Mouse (Mus musculus) MEL (cell line): ENCODE measurements around the gene Acer1. TPM values are rescaled to one million over a fixed set of nuclear protein-coding genes. Genes with fewer than 3 reads are reported as not detected.

Experiments used
- DNase-seq: peaks from one replicate; pipeline ENCODE4 v3.0.0; 2011; ENCODE audit warnings: low read depth, low spot score
- H3K27ac ChIP-seq: 2 replicates; pipeline ENCODE4 v1.5.1; 2012; ENCODE audit warnings: low read depth, mild to moderate bottlenecking, control low read depth, low read length, moderate library complexity; ENCODE audit not compliant: control insufficient read depth
- H3K27me3 ChIP-seq, 2 experiments: fragments of 150-350 bp in 1 of 2; sonication (generic) in 1 of 2; 2 replicates each; pipeline ENCODE4 v1.6.1; 2012; ENCODE audit warnings: low read length in 2 of 2, mild to moderate bottlenecking in 2 of 2, improper control_type of control experiment in 1 of 2, moderate library complexity in 1 of 2; ENCODE audit not compliant: insufficient read depth in 2 of 2, control insufficient read depth in 1 of 2
- H3K36me3 ChIP-seq, 2 experiments: 2 replicates each; pipeline ENCODE4 v1.6.1; 2012 to 2014; ENCODE audit warnings: low read length in 2 of 2, improper control_type of control experiment in 1 of 2, inconsistent platforms in 1 of 2, mild to moderate bottlenecking in 1 of 2; ENCODE audit not compliant: insufficient read depth in 2 of 2, control insufficient read depth in 1 of 2
- H3K4me1 ChIP-seq, 2 experiments: fragments of 150-350 bp in 1 of 2; sonication (generic) in 1 of 2; 2 replicates each; pipeline ENCODE4 v1.6.1; 2012; ENCODE audit warnings: low read length in 2 of 2, improper control_type of control experiment in 1 of 2, mild to moderate bottlenecking in 1 of 2; ENCODE audit not compliant: insufficient read depth in 2 of 2, control insufficient read depth in 1 of 2
- H3K4me3 ChIP-seq, 2 experiments: fragments of 150-350 bp in 1 of 2; sonication (generic) in 1 of 2; 2 replicates each; pipeline ENCODE4 v1.5.1; 2012; ENCODE audit warnings: low read depth in 2 of 2, low read length in 2 of 2, mild to moderate bottlenecking in 2 of 2, moderate library complexity in 2 of 2, control low read depth in 1 of 2, improper control_type of control experiment in 1 of 2; ENCODE audit not compliant: control insufficient read depth in 1 of 2, insufficient read depth in 1 of 2
- H3K79me2 ChIP-seq: 2 replicates; pipeline ENCODE4 v1.6.1; 2012; ENCODE audit warnings: mild to moderate bottlenecking, low read length, moderate library complexity; ENCODE audit not compliant: control insufficient read depth, poor library complexity, insufficient read depth
- H3K9ac ChIP-seq: 2 replicates; pipeline ENCODE4 v1.6.1; 2012; ENCODE audit warnings: low read depth, mild to moderate bottlenecking, control low read depth, low read length, moderate library complexity; ENCODE audit not compliant: control insufficient read depth, poor library complexity, severe bottlenecking
- H3K9me3 ChIP-seq: fragments of 150-350 bp; sonication (generic); replicated peaks from 2 replicates; pipeline ENCODE4 v1.6.1; 2012; ENCODE audit warnings: mild to moderate bottlenecking, low read length, improper control_type of control experiment, moderate library complexity; ENCODE audit not compliant: insufficient read depth
- CHD1 ChIP-seq: IDR thresholded peaks from 2 replicates; pipeline ENCODE4 v1.6.1; 2012; ENCODE audit warnings: low read depth, mild to moderate bottlenecking, inconsistent platforms, low read length, improper control_type of control experiment
- CHD2 ChIP-seq: IDR thresholded peaks from 2 replicates; pipeline ENCODE4 v1.6.1; 2011; ENCODE audit warnings: low read length, improper control_type of control experiment
- CTCF ChIP-seq, 3 experiments: IDR thresholded peaks in 2 of 3; conservative IDR thresholded peaks in 1 of 3; 2 replicates each; pipeline ENCODE4 v1.5.1; 2011 to 2012; ENCODE audit warnings: low read length in 3 of 3, low read depth in 2 of 3, mild to moderate bottlenecking in 2 of 3, improper control_type of control experiment in 1 of 3, inconsistent platforms in 1 of 3, mixed read lengths in 1 of 3, moderate library complexity in 1 of 3; ENCODE audit not compliant: control insufficient read depth in 1 of 3, insufficient read depth in 1 of 3, poor library complexity in 1 of 3, severe bottlenecking in 1 of 3
- E2F4 ChIP-seq: IDR thresholded peaks from 2 replicates; pipeline ENCODE4 v1.6.1; 2011; ENCODE audit warnings: low read depth, low read length, improper control_type of control experiment, borderline replicate concordance
- EP300 ChIP-seq, 2 experiments: IDR thresholded peaks; 2 replicates each; pipeline ENCODE4 v1.6.1; 2011; ENCODE audit warnings: improper control_type of control experiment in 2 of 2, low read length in 2 of 2, low read depth in 1 of 2, mild to moderate bottlenecking in 1 of 2
- ETS1 ChIP-seq: IDR thresholded peaks from 2 replicates; pipeline ENCODE4 v1.6.1; 2012; ENCODE audit warnings: low read depth, mild to moderate bottlenecking, inconsistent platforms, low read length, improper control_type of control experiment, moderate library complexity
- GABPA ChIP-seq: IDR thresholded peaks from 2 replicates; pipeline ENCODE4 v1.6.1; 2012; ENCODE audit warnings: low read depth, mild to moderate bottlenecking, inconsistent platforms, low read length, improper control_type of control experiment, moderate library complexity
- GATA1 ChIP-seq: IDR thresholded peaks from 2 replicates; pipeline ENCODE4 v1.6.1; 2011; ENCODE audit warnings: low read depth, low read length, improper control_type of control experiment
- HCFC1 ChIP-seq: IDR thresholded peaks from 2 replicates; pipeline ENCODE4 v1.6.1; 2012; ENCODE audit warnings: low read depth, mild to moderate bottlenecking, inconsistent platforms, low read length, improper control_type of control experiment, moderate library complexity
- MAZ ChIP-seq: IDR thresholded peaks from 2 replicates; pipeline ENCODE4 v1.6.1; 2012; ENCODE audit warnings: low read depth, mild to moderate bottlenecking, inconsistent platforms, low read length, improper control_type of control experiment
- MXI1 ChIP-seq: IDR thresholded peaks from 2 replicates; pipeline ENCODE4 v1.6.1; 2011; ENCODE audit warnings: mild to moderate bottlenecking, low read depth, low read length, improper control_type of control experiment
- MYB ChIP-seq: IDR thresholded peaks from 2 replicates; pipeline ENCODE4 v1.6.1; 2011; ENCODE audit warnings: mild to moderate bottlenecking, low read depth, low read length, improper control_type of control experiment
- MYC ChIP-seq: IDR thresholded peaks from 2 replicates; pipeline ENCODE4 v1.6.1; 2011; ENCODE audit warnings: low read depth, mild to moderate bottlenecking, low read length, improper control_type of control experiment, moderate library complexity
- NELFE ChIP-seq: IDR thresholded peaks from 2 replicates; pipeline ENCODE4 v1.6.1; 2011; ENCODE audit warnings: low read depth, low read length, improper control_type of control experiment
- NRF1 ChIP-seq: IDR thresholded peaks from 2 replicates; pipeline ENCODE4 v1.6.1; 2014; ENCODE audit warnings: low read depth, mild to moderate bottlenecking, inconsistent platforms, low read length, improper control_type of control experiment, moderate library complexity; ENCODE audit not compliant: poor library complexity, insufficient read depth, severe bottlenecking
- POLR2A ChIP-seq, 2 experiments: IDR thresholded peaks; 2 replicates each; pipeline ENCODE4 v1.6.1; 2011 to 2012; ENCODE audit warnings: low read length in 2 of 2, mild to moderate bottlenecking in 2 of 2, control low read depth in 1 of 2, improper control_type of control experiment in 1 of 2, low read depth in 1 of 2, moderate library complexity in 1 of 2; ENCODE audit not compliant: control insufficient read depth in 1 of 2, insufficient read depth in 1 of 2, poor library complexity in 1 of 2
- POLR2AphosphoS2 ChIP-seq: IDR thresholded peaks from 2 replicates; pipeline ENCODE4 v1.6.1; 2011; ENCODE audit warnings: low read length, improper control_type of control experiment
- POLR2AphosphoS5 ChIP-seq: IDR thresholded peaks from 2 replicates; pipeline ENCODE4 v1.6.1; 2012; ENCODE audit warnings: low read depth, borderline replicate concordance, mild to moderate bottlenecking, inconsistent platforms, low read length, moderate library complexity, mixed read lengths
- RAD21 ChIP-seq: IDR thresholded peaks from 2 replicates; pipeline ENCODE4 v1.6.1; 2011; ENCODE audit warnings: mild to moderate bottlenecking, low read depth, low read length, improper control_type of control experiment
- SIN3A ChIP-seq: IDR thresholded peaks from 2 replicates; pipeline ENCODE4 v1.6.1; 2012; ENCODE audit warnings: low read length, improper control_type of control experiment, inconsistent platforms
- TAL1 ChIP-seq: IDR thresholded peaks from 2 replicates; pipeline ENCODE4 v1.6.1; 2012; ENCODE audit warnings: mild to moderate bottlenecking, inconsistent platforms, low read length, moderate library complexity, mixed read lengths
- TBP ChIP-seq: IDR thresholded peaks from 2 replicates; pipeline ENCODE4 v1.8.0; 2011; ENCODE audit warnings: low read depth, low read length, improper control_type of control experiment
- TCF12 ChIP-seq: IDR thresholded peaks from 2 replicates; pipeline ENCODE4 v1.6.1; 2014; ENCODE audit warnings: low read depth, mild to moderate bottlenecking, inconsistent platforms, low read length, improper control_type of control experiment, moderate library complexity
- UBTF ChIP-seq: IDR thresholded peaks from 2 replicates; pipeline ENCODE4 v1.6.1; 2012; ENCODE audit warnings: low read depth, mild to moderate bottlenecking, inconsistent platforms, low read length, improper control_type of control experiment, moderate library complexity, borderline replicate concordance; ENCODE audit not compliant: insufficient read depth
- USF1 ChIP-seq: IDR thresholded peaks from 2 replicates; pipeline ENCODE4 v1.6.1; 2014; ENCODE audit warnings: low read depth, mild to moderate bottlenecking, inconsistent platforms, low read length, improper control_type of control experiment, moderate library complexity
- ZC3H11A ChIP-seq: IDR thresholded peaks from 2 replicates; pipeline ENCODE4 v1.6.1; 2012; ENCODE audit warnings: low read depth, mild to moderate bottlenecking, inconsistent platforms, low read length, improper control_type of control experiment
- ZNF384 ChIP-seq: IDR thresholded peaks from 2 replicates; pipeline ENCODE4 v1.6.1; 2012; ENCODE audit warnings: low read depth, mild to moderate bottlenecking, inconsistent platforms, low read length, improper control_type of control experiment
- polyA plus RNA-seq, 2 experiments: library from polyadenylated mRNA; stranded (reverse) in 1 of 2; unstranded in 1 of 2; fragments of >175 nt in 1 of 2; fragments of >200 nt in 1 of 2; gene quantifications; 2 replicates each; pipeline versions ENCODE4 v1.2.1 to v1.2.4; 2012; ENCODE audit warnings: low replicate concordance in 2 of 2, low read depth in 1 of 2; ENCODE audit not compliant: insufficient read length in 2 of 2, insufficient read depth in 1 of 2, missing spikeins in 1 of 2
- total RNA-seq: library from RNA; depleted of rRNA; stranded (reverse); fragments of 300-350 nt; gene quantifications from 2 replicates; pipeline ENCODE4 v1.2.3, GENCODE M21; 2012

The Acer1 gene
- total and polyA plus RNA-seq, 3 experiments, result 0.03 TPM; not detected in 2

DNA sequence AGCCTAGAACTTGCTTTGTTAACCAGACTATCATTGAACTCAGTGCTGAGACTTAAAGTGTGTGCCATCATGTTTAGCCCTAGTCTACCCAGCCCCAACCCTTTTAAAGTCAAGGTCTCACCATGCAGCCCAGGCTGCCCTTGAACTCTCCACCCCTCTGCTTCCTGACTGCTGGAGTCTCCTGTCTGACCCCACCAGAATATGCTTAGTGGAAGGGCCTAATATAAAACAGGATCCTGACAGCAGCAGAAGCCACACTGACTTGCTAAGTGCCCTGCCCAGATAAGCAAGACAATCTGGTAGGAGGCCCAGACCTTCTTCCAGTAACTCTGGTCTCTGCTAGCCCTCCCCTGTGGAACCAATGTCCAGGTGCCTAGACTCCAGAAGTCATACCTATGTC, 52.8 kb downstream of the Acer1 start:
- no peak overlapping the region for H3K4me3 ChIP-seq
- H3K79me2 ChIP-seq, result peaks cover 51% of the 10 kb centered on the region
- no peak overlapping the region for H3K27ac ChIP-seq
- no peaks in the 10 kb centered on the region for H3K27me3 ChIP-seq
- DNase-seq, result peak; percentile 47
- H3K9ac ChIP-seq, result no peak overlapping the region
- TF ChIP-seq MXI1, result 0 out of 2 replicates have a peak, but pooled peaks have one; percentile 11
- no peak for TF ChIP-seq MYB
- TF ChIP-seq RAD21, result no peak
- no peaks in the 10 kb centered on the region for H3K9me3 ChIP-seq
- peaks cover 0 to 22% of the 10 kb centered on the region in 2 experiments; a peak in 3 of 4 replicates for H3K36me3 ChIP-seq
- peaks cover 10 to 29% of the 10 kb centered on the region in 2 experiments for H3K4me1 ChIP-seq

DNA sequence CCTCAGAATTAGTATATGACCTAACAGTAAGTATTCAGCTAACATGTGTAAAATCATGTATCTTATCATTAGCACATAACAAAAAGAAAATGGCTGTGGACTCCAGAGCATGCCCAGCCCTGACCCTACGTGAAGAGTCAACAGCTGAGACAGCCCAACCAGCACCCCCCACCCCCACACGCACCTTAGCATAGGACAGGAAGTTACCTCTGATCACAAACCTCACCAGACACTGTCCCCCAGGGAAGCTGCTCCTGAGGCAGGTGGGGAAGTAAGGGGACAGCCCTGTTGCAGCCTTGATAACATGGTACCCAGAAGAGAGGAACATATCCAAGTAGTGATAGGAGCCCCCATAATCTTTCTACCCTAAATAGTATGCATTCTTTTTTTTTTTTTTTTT, 55.9 kb downstream of the Acer1 start:
- TF ChIP-seq POLR2A (IDR thresholded peaks at IDR 0.05; ENCODE audit: control insufficient read depth in 1 of 2, insufficient read depth in 1 of 2, low read depth in 1 of 2, low read length in 2 of 2, poor library complexity in 1 of 2), result no peak
- no peak for TF ChIP-seq HCFC1
- TF ChIP-seq GABPA, result no peak
- no peak for TF ChIP-seq MAZ
- TF ChIP-seq CHD2, result no peak
- peak; percentile 84 for TF ChIP-seq ZNF384
- 0 out of 2 replicates have a peak, but pooled peaks have one; percentile 7 for TF ChIP-seq NRF1
- no peak for TF ChIP-seq E2F4
- TF ChIP-seq EP300 (IDR thresholded peaks at IDR 0.05; ENCODE audit: low read depth in 1 of 2, low read length in 2 of 2), result peak; percentile 39 to 48; a peak in 2 of 4 replicates
- peak; percentile 32; the same call in 1 of the 2 replicates for TF ChIP-seq TAL1
- TF ChIP-seq ETS1, result peak; percentile 10; the same call in 1 of the 2 replicates
- no peak for TF ChIP-seq USF1
- no peak for TF ChIP-seq SIN3A
- TF ChIP-seq CHD1, result no peak
- no peak for TF ChIP-seq TBP
- peak; percentile 35; the same call in 1 of the 2 replicates for TF ChIP-seq TCF12
- TF ChIP-seq MYC, result no peak
- no peak for TF ChIP-seq RAD21
- TF ChIP-seq POLR2AphosphoS2, result no peak
- TF ChIP-seq NELFE, result no peak
- TF ChIP-seq CTCF (IDR thresholded peaks at IDR 0.05 in 2 of 3, conservative IDR thresholded peaks at IDR 0.05 in 1 of 3; ENCODE audit: control insufficient read depth in 1 of 3, insufficient read depth in 1 of 3, low read depth in 2 of 3, low read length in 3 of 3, poor library complexity in 1 of 3, severe bottlenecking in 1 of 3), result no peak
- TF ChIP-seq GATA1, result 0 out of 2 replicates have a peak, but pooled peaks have one; percentile 18
- TF ChIP-seq ZC3H11A, result no peak
- TF ChIP-seq MXI1, result no peak
- TF ChIP-seq POLR2AphosphoS5, result no peak
- no peak for TF ChIP-seq UBTF
- Histone ChIP-seq H3K27me3 (no peaks in the 10 kb centered on the region), H3K27ac (no peak overlapping the region), H3K4me1 (peaks cover 10 to 29% of the 10 kb centered on the region in 2 experiments), H3K36me3 (peaks cover 7 to 18% of the 10 kb centered on the region in 2 experiments), H3K9me3 (no peaks in the 10 kb centered on the region), H3K4me3 (no peak overlapping the region), H3K9ac (no peak overlapping the region), H3K79me2 (peaks cover 22% of the 10 kb centered on the region)
- peak; percentile 37 for DNase-seq
